Mouse (Mus musculus): ENCODE results near the gene Arhgef19.

Arhgef19 gene

GRCm38 (mm10) chr4:141283879-141284411 is 44.6 kb downstream of the Arhgef19 start:
- ATAC-seq (ENCODE audit: low TSS enrichment) = no peak

- no peak for ATAC-seq (ENCODE audit: low TSS enrichment)
These were observed 45.2 kb downstream of the Arhgef19 start for GRCm38 (mm10) chr4:141284486-141284885.

GRCm38 (mm10) chr4:141285128-141285527 is 45.8 kb downstream of the Arhgef19 start:
- no peak for ATAC-seq (ENCODE audit: low TSS enrichment)

- no peak for ATAC-seq (ENCODE audit: low TSS enrichment)
These were observed 47.7 kb downstream of the Arhgef19 start for GRCm38 (mm10) chr4:141286860-141287517.

GRCm38 (mm10) chr4:141287518-141288004 is 48.3 kb downstream of the Arhgef19 start:
- ATAC-seq (ENCODE audit: low TSS enrichment) = no peak

GRCm38 (mm10) chr4:141288152-141288551 is 48.9 kb downstream of the Arhgef19 start:
- ATAC-seq (ENCODE audit: low TSS enrichment) = no peak

- ATAC-seq (ENCODE audit: low TSS enrichment) = no peak
These were observed 52.5 kb downstream of the Arhgef19 start for GRCm38 (mm10) chr4:141291571-141292375.

- ATAC-seq (ENCODE audit: low TSS enrichment) = no peak
These were observed 56.5 kb downstream of the Arhgef19 start for GRCm38 (mm10) chr4:141295774-141296186.

- ATAC-seq (ENCODE audit: low TSS enrichment) = no peak
These were observed 58.6 kb downstream of the Arhgef19 start for GRCm38 (mm10) chr4:141297934-141298333.

GRCm38 (mm10) chr4:141299356-141299755 is 60.1 kb downstream of the Arhgef19 start:
- no peak for ATAC-seq (ENCODE audit: low TSS enrichment)

GRCm38 (mm10) chr4:141300196-141300595 is 60.9 kb downstream of the Arhgef19 start:
- ATAC-seq (ENCODE audit: low TSS enrichment) = no peak

- ATAC-seq (ENCODE audit: low TSS enrichment) = peak; percentile 72
These were observed 61.8 kb downstream of the Arhgef19 start, which contains the start of gene Epha2 for GRCm38 (mm10) chr4:141301116-141301553. TSS of gene Epha2 (plus strand) at chr4:141301240.

- ATAC-seq (ENCODE audit: low TSS enrichment) = no peak
These were observed 62.5 kb downstream of the Arhgef19 start for GRCm38 (mm10) chr4:141301591-141302427.

- ATAC-seq (ENCODE audit: low TSS enrichment) = no peak
These were observed 63.4 kb downstream of the Arhgef19 start for GRCm38 (mm10) chr4:141302428-141303401.

GRCm38 (mm10) chr4:141303402-141304222 is 64.3 kb downstream of the Arhgef19 start:
- ATAC-seq (ENCODE audit: low TSS enrichment) = no peak

GRCm38 (mm10) chr4:141304223-141304611 is 64.9 kb downstream of the Arhgef19 start:
- no peak for ATAC-seq (ENCODE audit: low TSS enrichment)

- ATAC-seq (ENCODE audit: low TSS enrichment) = no peak
These were observed 66.8 kb downstream of the Arhgef19 start for GRCm38 (mm10) chr4:141306057-141306456.

All from frontal cortex, adult (tissue).